Mouse (Mus musculus): ENCODE results near the gene Whamm.

- no peak for TF ChIP-seq EP300 (IDR thresholded peaks at IDR 0.05; ENCODE audit: low read length)
- TF ChIP-seq CTCF (conservative IDR thresholded peaks at IDR 0.05 in 1 of 2, IDR thresholded peaks at IDR 0.05 in 1 of 2; ENCODE audit: low read depth in 2 of 2, low read length in 2 of 2): no peak
- TF ChIP-seq ZMIZ1 (IDR thresholded peaks at IDR 0.05; ENCODE audit: low read depth, low read length): no peak
- TF ChIP-seq ZC3H11A (IDR thresholded peaks at IDR 0.05; ENCODE audit: low read depth, low read length): no peak
- TF ChIP-seq POLR2A (IDR thresholded peaks at IDR 0.05; ENCODE audit: low read depth, low read length): no peak
- no peak for TF ChIP-seq USF1 (IDR thresholded peaks at IDR 0.05; ENCODE audit: low read depth, low read length)
- TF ChIP-seq MEF2A (IDR thresholded peaks at IDR 0.05; ENCODE audit: borderline replicate concordance, low read depth, low read length): no peak
- no peak for TF ChIP-seq JUND (conservative IDR thresholded peaks at IDR 0.05; ENCODE audit: low read depth, low read length)
- TF ChIP-seq MXI1 (IDR thresholded peaks at IDR 0.05; ENCODE audit: low read depth, low read length): no peak
- no peak for TF ChIP-seq MYC (IDR thresholded peaks at IDR 0.05; ENCODE audit: low read depth, low read length)
- TF ChIP-seq CHD2 (IDR thresholded peaks at IDR 0.05; ENCODE audit: low read length): no peak
- no peak for TF ChIP-seq ZKSCAN1 (IDR thresholded peaks at IDR 0.05; ENCODE audit: borderline replicate concordance, low read depth, low read length)
- no peak for TF ChIP-seq USF2 (conservative IDR thresholded peaks at IDR 0.05; ENCODE audit: low read depth, low read length)
These were observed 16.2 kb downstream of the Whamm start for GRCm38 (mm10) chr7:81587238-81587637.

Measured in CH12.LX (cell line).